Mouse (Mus musculus) heart, embryonic 10.5 days (tissue): ENCODE data around the gene Nr0b2. TPM values are rescaled to one million over a fixed set of nuclear protein-coding genes. Genes with fewer than 3 reads are reported as not detected.

Experiments used
- DNase-seq: peaks from one replicate; pipeline ENCODE4 v3.0.0-alpha.2; 2017; ENCODE audit warnings: low spot score
- H3K27ac ChIP-seq: fragments of 300-500 bp; sonication (generic); 2 replicates; pipeline ENCODE4 v1.5.1; 2016; ENCODE audit warnings: mild to moderate bottlenecking
- H3K27me3 ChIP-seq: fragments of 300-500 bp; sonication (generic); 2 replicates; pipeline ENCODE4 v1.6.1; 2016; ENCODE audit warnings: mild to moderate bottlenecking; ENCODE audit not compliant: poor library complexity, insufficient read depth, severe bottlenecking
- H3K36me3 ChIP-seq: fragments of 300-500 bp; sonication (generic); 2 replicates; pipeline ENCODE4 v1.6.1; 2016; ENCODE audit warnings: mild to moderate bottlenecking, moderate library complexity
- H3K4me1 ChIP-seq: fragments of 300-500 bp; sonication (generic); 2 replicates; pipeline ENCODE4 v1.6.1; 2016; ENCODE audit warnings: mild to moderate bottlenecking
- H3K4me3 ChIP-seq: fragments of 300-500 bp; sonication (generic); 2 replicates; pipeline ENCODE4 v1.5.1; 2016; ENCODE audit warnings: mild to moderate bottlenecking, moderate library complexity
- H3K9me3 ChIP-seq: fragments of 300-500 bp; sonication (generic); 2 replicates; pipeline ENCODE4 v1.6.1; 2016; ENCODE audit warnings: mild to moderate bottlenecking, moderate library complexity
- WGBS: fragments of 180-500 bp; shearing (Covaris S2); methylation state at CpG from one replicate; pipeline ENCODE4 v1.1.7; 2016; 5-methylcytosine and 5-hydroxymethylcytosine counted together
- microRNA-seq: library from miRNA; unstranded; fragments of <30 nt; microRNA quantifications from one replicate; pipeline ENCODE4, GENCODE M21; 2017
- polyA plus RNA-seq: library from polyadenylated mRNA; unstranded; fragments of >200 nt; fragmentation: Nextera tagmentation; extraction: Ambion mirVana; gene quantifications from 2 replicates; pipeline ENCODE4 v1.2.1, GENCODE M21; 2016

Gene Nr0b2
- polyA plus RNA-seq, 1 experiment from 2014 or later, result 4.9 TPM

GRCm38 (mm10) chr4:133600306-133600705 lies 47.1 kb downstream of the Nr0b2 start:
- 12% methylated on average over 9 of the region's 9 CpGs for WGBS
- DNase-seq, result no peak
- peaks cover 58% of the 10 kb centered on the region for H3K27me3 ChIP-seq
- peaks cover 11% of the 10 kb centered on the region for H3K36me3 ChIP-seq
- H3K4me1 ChIP-seq, result peaks cover 20% of the 10 kb centered on the region
- no peaks in the 10 kb centered on the region for H3K9me3 ChIP-seq
- peak overlapping the region; percentile 70 for H3K4me3 ChIP-seq
- H3K27ac ChIP-seq, result 0 out of 2 replicates have a peak overlapping the region, but pooled peaks have one; percentile 56

- Histone ChIP-seq H3K4me3 (peak within 1 kb of the TSS; percentile 45), H3K27me3 (peaks cover 58% of the 10 kb centered on the region), H3K9me3 (no peaks in the 10 kb centered on the region), H3K27ac (no peak within 1 kb of the TSS), H3K36me3 (peaks cover 24% of the 10 kb centered on the region), H3K4me1 (peaks cover 22% of the 10 kb centered on the region)
- WGBS, result under 1% methylated on average over 16 of the region's 16 CpGs
- DNase-seq, result no peak
These were observed 48.6 kb downstream of the Nr0b2 start, which contains the start of gene Sfn for GRCm38 (mm10) chr4:133601721-133602218. TSS of gene Sfn (minus strand) at chr4:133602168.

GRCm38 (mm10) chr4:133603056-133603455 lies 49.9 kb downstream of the Nr0b2 start:
- peaks cover 54% of the 10 kb centered on the region for H3K27me3 ChIP-seq
- no peaks in the 10 kb centered on the region for H3K9me3 ChIP-seq
- no peak overlapping the region for H3K27ac ChIP-seq
- WGBS, result 81% methylated on average over 5 of the region's 5 CpGs
- H3K4me1 ChIP-seq, result peaks cover 22% of the 10 kb centered on the region
- no peak overlapping the region for H3K4me3 ChIP-seq
- DNase-seq, result no peak
- peaks cover 34% of the 10 kb centered on the region for H3K36me3 ChIP-seq

DNA sequence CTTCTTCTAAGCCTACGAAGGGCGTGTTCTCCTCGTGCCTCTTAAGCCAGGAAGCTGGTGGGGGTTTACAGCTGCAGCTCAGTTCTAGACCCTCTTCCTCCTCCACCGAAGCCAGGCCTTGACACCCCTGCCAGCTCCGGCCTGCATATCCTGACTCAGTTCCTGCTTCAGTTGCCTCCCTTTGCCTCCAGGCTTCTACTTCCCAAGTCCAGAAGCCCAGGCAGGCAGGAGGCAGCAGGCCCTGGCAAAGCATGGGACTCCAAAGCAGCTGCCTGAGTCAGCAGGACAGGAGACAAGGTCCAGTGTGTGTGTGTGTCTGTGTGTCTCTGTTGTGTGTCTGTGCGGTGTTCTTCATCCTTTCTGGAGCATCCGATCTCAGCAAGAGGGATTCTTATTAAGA lies 51.0 kb downstream of the Nr0b2 start:
- 80% methylated on average over 7 of the region's 7 CpGs for WGBS
- no peak for DNase-seq
- peaks cover 20% of the 10 kb centered on the region for H3K4me1 ChIP-seq
- peaks cover 41% of the 10 kb centered on the region for H3K36me3 ChIP-seq
- no peak overlapping the region for H3K4me3 ChIP-seq
- H3K27me3 ChIP-seq, result peaks cover 43% of the 10 kb centered on the region
- no peaks in the 10 kb centered on the region for H3K9me3 ChIP-seq
- no peak overlapping the region for H3K27ac ChIP-seq

GRCm38 (mm10) chr4:133604856-133605255 lies 51.7 kb downstream of the Nr0b2 start:
- Histone ChIP-seq H3K9me3 (no peaks in the 10 kb centered on the region), H3K27me3 (peaks cover 38% of the 10 kb centered on the region), H3K36me3 (peaks cover 41% of the 10 kb centered on the region), H3K4me1 (peaks cover 22% of the 10 kb centered on the region), H3K27ac (no peak overlapping the region), H3K4me3 (no peak overlapping the region)
- DNase-seq, result no peak
- 60% methylated on average over 6 of the region's 6 CpGs for WGBS

- Histone ChIP-seq H3K9me3 (no peaks in the 10 kb centered on the region), H3K27me3 (peaks cover 33% of the 10 kb centered on the region), H3K27ac (no peak overlapping the region), H3K36me3 (peaks cover 41% of the 10 kb centered on the region), H3K4me1 (peaks cover 23% of the 10 kb centered on the region), H3K4me3 (no peak overlapping the region)
- WGBS, result 47% methylated on average over 9 of the region's 9 CpGs
- no peak for DNase-seq
These were observed 52.2 kb downstream of the Nr0b2 start for GRCm38 (mm10) chr4:133605330-133605729.

Small RNA genes within 50 kb of the gene (microRNA-seq; reads per million reads assigned to microRNA genes)
- not detected for gene Gm23158

Other genes starting within 250 kb of the Nr0b2 start
- 13.4 and 14.2 TPM in 2 replicates for gene Wdtc1, start 199.9 kb upstream of the Nr0b2 start, polyA plus RNA-seq
- 7.6 and 8.2 TPM in 2 replicates for gene Slc9a1, start 183.7 kb upstream of the Nr0b2 start, polyA plus RNA-seq
- gene Tent5b, start 73.2 kb upstream of the Nr0b2 start, polyA plus RNA-seq, result 0.90 and 1.5 TPM in 2 replicates
- gene Trnp1, start 54.8 kb upstream of the Nr0b2 start, polyA plus RNA-seq, result 0.60 and 0.96 TPM in 2 replicates
- gene Kdf1, start 34.4 kb upstream of the Nr0b2 start, polyA plus RNA-seq, result 1.6 and 4.0 TPM in 2 replicates
- 328 and 420 TPM in 2 replicates for gene Nudc, start 7.4 kb upstream of the Nr0b2 start, polyA plus RNA-seq
- gene Gpatch3, start 21.4 kb downstream of the Nr0b2 start, polyA plus RNA-seq, result 7.1 and 9.6 TPM in 2 replicates
- gene Gpn2, start 31.0 kb downstream of the Nr0b2 start, polyA plus RNA-seq, result 18.2 and 22.1 TPM in 2 replicates
- 4.3 and 12.9 TPM in 2 replicates for gene Sfn, start 48.8 kb downstream of the Nr0b2 start, polyA plus RNA-seq
- gene Zdhhc18, start 96.8 kb downstream of the Nr0b2 start, polyA plus RNA-seq, result 1.6 and 2.9 TPM in 2 replicates
- 15.2 and 16.4 TPM in 2 replicates for gene Pigv, start 119.3 kb downstream of the Nr0b2 start, polyA plus RNA-seq
- gene Arid1a, start 203.4 kb downstream of the Nr0b2 start, polyA plus RNA-seq, result 23.8 and 31.5 TPM in 2 replicates